Mouse (Mus musculus): Measurements from ENCODE around the gene Iglon5.

The Iglon5 gene

DNA sequence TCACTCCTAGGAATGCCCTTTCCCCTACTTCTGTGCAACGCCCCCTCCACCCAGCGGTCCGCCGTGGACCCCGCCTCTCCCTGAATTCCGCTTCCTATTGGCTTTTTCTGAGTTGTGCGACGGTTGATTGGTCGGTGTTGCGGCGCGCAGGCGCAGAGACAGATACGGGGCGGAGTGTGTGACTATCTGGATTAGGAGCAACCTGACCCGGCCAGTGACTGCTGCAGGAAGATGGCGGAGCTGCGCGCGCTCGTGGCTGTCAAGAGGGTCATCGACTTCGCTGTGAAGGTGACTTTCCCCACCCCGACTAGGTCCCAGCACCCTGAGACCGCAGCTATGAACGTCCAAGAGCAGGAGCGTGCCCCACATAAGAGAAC is 46.0 kb downstream of the Iglon5 start, which contains the start of the genes Etfb and Gm45233:
TSS of gene Etfb (plus strand) at position 167 of the 377 bp plus-strand sequence.
TSS of gene Gm45233 (plus strand) at position 212 of the 377 bp plus-strand sequence.
- CTCF ChIA-PET, result interaction anchor here in 2 of 4 experiments (1.0 to 2.0 kb wide), 3 partner anchors 7 to 22 kb away, joined by 4 to 16 read pairs (median 10); no protein-coding TSS in a partner anchor
- POLR2A ChIA-PET, result interaction anchor here in 3 of 4 experiments (0.9 to 3.2 kb wide), 11 partner anchors 9 to 228 kb away, joined by 3 to 34 read pairs (median 4); partner anchors contain the start of genes Ctu1 (in 1 of the 3) and Lim2 (in 1 of the 3)

DNA sequence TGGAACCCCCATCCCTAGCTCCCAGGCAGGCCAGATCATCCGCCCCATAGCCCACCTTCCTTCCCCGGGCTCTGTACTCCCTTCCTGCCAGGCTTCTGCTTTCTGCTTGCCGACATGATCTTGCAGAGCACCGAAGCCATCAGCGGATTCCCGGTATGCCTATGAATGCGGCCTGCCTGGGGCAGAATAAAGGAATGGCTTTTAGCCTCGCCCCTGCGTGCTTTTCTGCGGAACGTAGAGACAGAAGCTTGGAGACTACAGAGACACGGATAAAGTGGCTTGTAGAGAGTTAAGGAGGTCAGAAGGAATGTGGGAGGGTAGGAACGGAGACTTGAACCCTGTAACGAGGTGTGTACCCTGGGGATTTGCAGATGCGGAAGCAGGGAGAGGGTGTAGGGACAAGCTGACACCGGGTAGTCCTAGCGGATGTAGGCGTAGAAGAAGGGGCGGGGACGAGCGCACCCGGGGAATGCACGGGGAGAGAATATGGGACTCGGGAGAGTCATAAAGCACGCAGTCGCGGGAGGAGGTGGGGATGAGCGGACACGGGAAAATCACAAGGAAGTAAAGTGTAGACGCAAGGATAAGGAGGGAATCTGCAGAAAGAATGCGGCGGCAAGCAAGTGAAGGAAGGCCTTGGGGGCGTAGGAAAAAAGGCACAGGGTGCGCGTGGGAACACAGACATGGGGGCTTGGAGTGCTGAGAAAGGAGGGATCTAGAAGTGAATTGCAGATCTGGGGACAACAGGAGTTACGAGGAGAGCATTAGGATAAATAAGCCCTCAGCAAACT is 46.6 kb downstream of the Iglon5 start:
- CTCF ChIA-PET, result interaction anchor here in 3 of 4 experiments (0.5 to 2.0 kb wide), 10 partner anchors 8 to 494 kb away, joined by 3 to 16 read pairs (median 4); no protein-coding TSS in a partner anchor
- POLR2A ChIA-PET, result interaction anchor here (0.9 to 3.2 kb wide), 18 partner anchors 8 to 229 kb away, joined by 3 to 34 read pairs (median 4); partner anchors contain the start of genes Ctu1 (in 1 of the 4) and Lim2 (in 1 of the 4)

DNA sequence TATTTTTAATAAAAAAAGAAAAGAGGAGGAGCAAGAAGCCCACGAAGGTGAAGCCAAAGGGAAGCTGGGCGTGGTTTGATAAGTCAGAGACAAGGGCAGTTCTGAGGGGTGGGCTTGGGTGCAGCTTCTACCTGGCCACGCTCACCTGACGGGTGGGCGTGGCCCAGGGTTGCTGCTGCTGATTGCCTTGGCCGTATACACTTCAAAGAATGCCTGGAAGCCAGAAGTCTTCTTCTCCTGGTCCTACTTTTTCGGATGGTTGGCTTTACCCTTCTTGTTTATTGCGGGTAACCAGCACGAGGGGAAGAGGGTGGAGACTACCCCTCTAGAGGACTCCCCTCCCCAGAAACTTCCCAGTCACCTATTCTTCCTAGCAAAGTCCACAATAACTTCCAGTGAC is 47.2 kb downstream of the Iglon5 start:
- CTCF ChIA-PET, result interaction anchor here in 3 of 4 experiments (0.5 to 2.0 kb wide), 13 partner anchors 9 to 495 kb away, joined by 3 to 10 read pairs (median 4); no protein-coding TSS in a partner anchor
- POLR2A ChIA-PET, result interaction anchor here (1.0 to 3.2 kb wide), 11 partner anchors 9 to 48 kb away, joined by 3 to 34 read pairs (median 5); no protein-coding TSS in a partner anchor

DNA sequence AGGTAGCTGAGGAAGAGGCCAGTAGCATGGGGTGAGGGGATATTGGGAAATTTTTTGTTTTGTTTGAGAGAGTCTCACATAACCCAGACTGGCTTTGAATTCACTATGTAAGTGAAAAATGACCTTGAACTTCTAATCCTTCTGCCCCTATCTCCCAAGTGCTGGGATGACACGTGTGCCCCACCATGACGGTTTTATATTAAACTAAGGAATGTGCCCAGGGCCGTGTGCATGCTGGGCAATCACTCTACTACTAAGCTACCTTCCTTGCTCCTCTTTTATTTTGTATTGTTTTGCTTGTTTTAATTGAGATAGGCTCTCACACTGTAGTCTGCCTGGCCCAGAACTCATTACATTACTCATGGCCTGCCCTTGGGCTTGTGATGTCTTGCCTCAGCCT is 48.8 kb downstream of the Iglon5 start:
- CTCF ChIA-PET, result interaction anchor here in 2 of 4 experiments (0.5 to 1.0 kb wide), 2 partner anchors 18 to 456 kb away, joined by 3 to 9 read pairs; no protein-coding TSS in a partner anchor
- POLR2A ChIA-PET, result interaction anchor here in 2 of 4 experiments (0.8 to 3.2 kb wide), 6 partner anchors 10 to 33 kb away, joined by 3 to 34 read pairs (median 4); no protein-coding TSS in a partner anchor

DNA sequence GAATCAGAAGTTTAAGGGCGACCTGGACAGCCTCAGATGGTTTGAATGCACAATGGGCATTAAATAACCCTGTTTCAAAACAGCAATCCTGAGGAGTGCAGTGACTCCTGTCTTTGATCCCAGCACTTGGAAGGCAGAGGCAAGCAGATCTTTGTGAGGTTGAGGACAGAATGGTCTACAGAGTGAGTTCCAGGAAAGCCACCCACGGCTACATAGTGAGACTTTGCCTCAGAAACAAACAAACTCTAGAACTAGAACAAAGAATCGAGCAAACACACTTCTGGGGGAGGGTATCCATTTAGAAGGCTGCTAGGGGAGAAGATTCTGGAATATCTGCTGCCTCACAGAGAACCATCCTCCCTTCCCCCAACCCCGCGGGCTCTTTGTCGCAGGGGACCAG is 49.4 kb downstream of the Iglon5 start, which contains the start of gene Cldnd2:
TSS of gene Cldnd2 (plus strand) at position 301 of the 400 bp plus-strand sequence.
- POLR2A ChIA-PET, result no interaction called here
- CTCF ChIA-PET, result interaction anchor here in 2 of 4 experiments (0.6 to 0.7 kb wide), 2 partner anchors 17 to 23 kb away, joined by 3 to 4 read pairs; no protein-coding TSS in a partner anchor

DNA sequence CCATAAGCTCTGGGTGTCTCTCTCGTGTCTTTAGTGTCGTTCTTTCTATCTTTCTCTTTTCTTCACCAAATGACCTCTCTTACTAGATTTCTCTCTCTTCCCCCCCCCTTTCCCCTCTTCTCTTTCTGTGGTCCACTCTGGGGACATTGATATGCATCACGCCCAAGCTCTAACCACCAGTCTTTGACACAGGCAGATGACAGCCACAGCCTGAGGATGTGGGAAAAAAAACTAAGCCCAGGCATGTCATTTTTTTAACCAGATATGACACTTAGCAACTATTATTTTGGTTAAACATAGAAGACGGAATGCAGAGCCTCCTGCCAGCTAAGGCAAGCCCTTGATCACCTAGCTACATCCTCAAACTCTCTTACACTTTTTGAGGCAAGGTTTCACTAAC is 51.3 kb downstream of the Iglon5 start:
- CTCF ChIA-PET, result interaction anchor here in 1 of 4 experiments (0.5 to 1.3 kb wide), 4 partner anchors 13 to 102 kb away, joined by 3 to 7 read pairs (median 4); no protein-coding TSS in a partner anchor
- POLR2A ChIA-PET, result interaction anchor here in 3 of 4 experiments (0.6 to 1.6 kb wide), 4 partner anchors 11 to 171 kb away, joined by 3 to 5 read pairs (median 4); partner anchors contain the start of gene Lim2 (in 1 of the 3)

DNA sequence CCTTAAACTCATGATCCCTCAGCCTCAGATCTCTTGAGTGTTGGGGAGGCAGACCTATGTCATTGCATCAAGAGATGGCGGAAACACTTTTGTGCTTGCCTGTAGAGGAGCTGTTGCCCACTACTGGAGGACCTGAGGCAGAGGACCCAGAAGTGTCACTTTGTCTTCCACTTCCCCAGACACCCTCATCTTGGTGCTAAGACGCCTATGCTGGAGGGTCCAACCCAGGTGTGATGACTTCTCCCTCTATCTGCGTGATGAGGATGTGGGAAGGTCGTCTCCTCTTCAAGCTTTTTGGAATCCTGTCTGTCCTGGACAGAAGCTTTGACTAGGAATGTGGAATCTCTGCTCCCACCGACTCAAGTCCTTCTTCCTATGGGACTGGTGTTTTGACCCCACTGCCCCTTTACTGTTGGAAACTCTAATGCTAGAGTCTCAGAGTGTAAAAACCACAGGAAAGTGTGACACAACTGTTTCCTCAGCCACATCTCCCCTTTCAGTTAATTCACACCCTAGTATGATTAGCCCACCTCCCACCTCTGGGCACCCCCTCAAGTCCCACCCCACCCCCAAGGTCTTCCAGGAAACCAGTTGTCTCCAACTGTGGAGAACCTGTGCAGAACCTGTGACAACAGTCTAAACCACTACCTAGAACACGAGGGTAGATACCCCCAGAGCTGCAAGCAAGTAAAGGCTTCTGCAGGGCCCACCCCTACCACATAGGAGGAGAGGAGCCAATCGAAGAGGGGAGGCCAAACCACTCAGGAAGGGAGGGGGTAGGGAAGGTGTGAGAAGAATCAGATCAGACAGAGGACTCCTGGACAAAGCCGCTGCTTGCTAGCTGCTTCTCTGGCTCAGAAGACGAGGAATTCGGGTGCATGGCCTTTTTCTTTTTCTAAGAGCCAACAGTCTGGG is 53.3 kb downstream of the Iglon5 start, which contains the start of gene Nkg7:
TSS of gene Nkg7 (plus strand) at position 733 of the 915 bp plus-strand sequence.
- CTCF ChIA-PET, result interaction anchor here in 3 of 4 experiments (0.6 to 2.0 kb wide), 6 partner anchors 13 to 246 kb away, joined by 3 to 7 read pairs (median 4); no protein-coding TSS in a partner anchor
- POLR2A ChIA-PET, result interaction anchor here in 2 of 4 experiments (0.6 to 1.6 kb wide), 2 partner anchors 13 to 29 kb away, joined by 3 to 5 read pairs; no protein-coding TSS in a partner anchor

DNA sequence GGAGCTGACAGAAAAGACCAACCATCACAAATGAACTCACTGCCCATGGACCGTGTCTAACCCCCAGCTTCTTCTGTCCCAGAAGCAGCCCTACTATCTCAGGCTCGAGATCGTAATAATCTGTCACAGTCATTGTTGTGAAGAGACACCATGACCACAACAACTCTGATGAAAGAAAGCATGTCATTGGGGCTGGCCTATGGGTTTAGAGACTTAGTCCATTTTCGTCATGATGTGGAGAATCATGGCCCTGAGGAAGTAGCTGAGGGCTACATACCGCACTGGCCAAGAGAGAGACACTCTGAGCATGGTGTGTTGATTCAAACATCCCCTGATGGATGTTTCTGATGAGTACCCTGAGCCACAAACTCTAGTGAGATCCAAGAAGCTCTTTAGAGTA is 55.2 kb downstream of the Iglon5 start:
- ChIA-PET POLR2A (interaction anchor here in 1 of 4 experiments (0.7 to 1.6 kb wide), 2 partner anchors 9 to 173 kb away, joined by 3 to 5 read pairs; partner anchors contain the start of genes Etfb and Gm45233), CTCF (interaction anchor here in 2 of 4 experiments (1.1 to 1.3 kb wide), 4 partner anchors 12 to 36 kb away, joined by 3 to 6 read pairs (median 4); no protein-coding TSS in a partner anchor)

DNA sequence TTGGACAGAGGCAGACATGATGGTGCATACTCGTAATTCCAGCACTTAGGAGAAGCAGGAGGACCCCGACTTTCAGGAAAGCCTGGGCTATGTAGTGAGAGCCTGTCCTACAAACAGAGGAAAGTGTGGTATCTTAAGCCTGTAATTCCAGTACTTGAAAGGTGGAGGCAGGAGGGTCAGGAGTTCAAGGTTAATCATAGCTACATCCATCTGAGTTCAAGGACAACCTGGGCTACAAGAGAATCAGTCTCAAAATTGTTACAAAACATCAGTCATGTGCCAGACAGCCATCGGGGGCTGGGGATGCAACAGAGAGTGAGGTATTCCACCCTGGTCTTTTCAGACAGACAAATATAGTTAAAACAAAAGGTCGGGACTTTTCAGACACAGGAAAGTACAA is 57.0 kb downstream of the Iglon5 start:
- POLR2A ChIA-PET, result interaction anchor here (0.5 to 2.1 kb wide), 6 partner anchors 9 to 314 kb away, joined by 3 to 9 read pairs (median 4); no protein-coding TSS in a partner anchor
- CTCF ChIA-PET, result interaction anchor here in 2 of 4 experiments (1.0 to 2.5 kb wide), 2 partner anchors 10 kb away, joined by 4 to 9 read pairs; no protein-coding TSS in a partner anchor

DNA sequence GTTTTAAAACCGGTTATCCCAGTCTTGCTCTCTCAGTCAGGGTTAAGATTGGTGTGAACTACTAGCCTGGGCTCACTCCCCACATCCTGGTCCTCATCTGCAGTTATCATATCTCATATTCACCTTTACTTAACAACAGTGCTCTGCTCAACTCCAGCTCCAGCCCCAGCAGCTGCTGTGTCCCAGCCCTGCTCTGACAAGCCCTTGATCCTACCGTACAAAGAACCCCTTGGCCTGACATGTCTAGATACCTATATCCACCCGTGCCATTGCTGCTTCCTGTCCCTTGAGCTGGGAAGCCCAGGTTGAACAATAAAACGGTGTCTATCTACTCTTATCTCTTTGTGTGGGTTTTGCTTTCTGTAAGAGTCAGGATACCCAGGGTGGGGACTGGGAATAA is 60.4 kb downstream of the Iglon5 start:
- ChIA-PET CTCF (interaction anchor here in 1 of 4 experiments (1.2 kb wide), 1 partner anchor 41 kb away, joined by 6 read pairs; no protein-coding TSS in a partner anchor), POLR2A (interaction anchor here (0.5 to 1.1 kb wide), 4 partner anchors 14 to 244 kb away, joined by 3 to 4 read pairs (median 3); partner anchors contain the start of genes Etfb (in 1 of the 4) and Gm45233 (in 1 of the 4))

DNA sequence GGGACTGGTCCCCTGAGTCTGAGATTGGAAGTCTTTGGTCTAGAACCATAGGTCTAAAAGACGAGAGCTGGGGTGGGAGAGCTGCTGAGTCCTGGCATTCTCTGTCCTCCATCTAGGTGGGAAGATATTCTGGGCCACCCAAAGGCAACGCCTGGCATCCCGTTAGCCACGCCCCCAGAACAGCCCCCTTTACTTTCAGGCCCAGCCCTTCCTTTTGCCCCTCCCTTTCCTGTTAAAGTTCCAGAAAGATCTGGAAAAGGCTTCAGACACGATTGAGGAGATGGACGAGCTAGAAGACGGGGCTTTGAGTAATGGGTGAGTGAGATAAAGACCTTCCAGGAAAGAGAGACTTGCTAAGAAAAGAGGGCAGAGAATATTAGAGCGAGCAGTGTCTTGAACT is 62.5 kb downstream of the Iglon5 start, which contains the start of gene Lim2:
TSS of gene Lim2 (plus strand) at position 265 of the 400 bp plus-strand sequence.
- ChIA-PET CTCF (interaction anchor here in 2 of 4 experiments (0.6 to 1.4 kb wide), 3 partner anchors 25 to 45 kb away, joined by 3 to 6 read pairs (median 4); no protein-coding TSS in a partner anchor), POLR2A (interaction anchor here in 3 of 4 experiments (0.6 to 2.4 kb wide), 6 partner anchors 11 to 144 kb away, joined by 3 to 13 read pairs (median 4); partner anchors contain the start of genes Etfb (in 1 of the 3) and Gm45233 (in 1 of the 3))

DNA sequence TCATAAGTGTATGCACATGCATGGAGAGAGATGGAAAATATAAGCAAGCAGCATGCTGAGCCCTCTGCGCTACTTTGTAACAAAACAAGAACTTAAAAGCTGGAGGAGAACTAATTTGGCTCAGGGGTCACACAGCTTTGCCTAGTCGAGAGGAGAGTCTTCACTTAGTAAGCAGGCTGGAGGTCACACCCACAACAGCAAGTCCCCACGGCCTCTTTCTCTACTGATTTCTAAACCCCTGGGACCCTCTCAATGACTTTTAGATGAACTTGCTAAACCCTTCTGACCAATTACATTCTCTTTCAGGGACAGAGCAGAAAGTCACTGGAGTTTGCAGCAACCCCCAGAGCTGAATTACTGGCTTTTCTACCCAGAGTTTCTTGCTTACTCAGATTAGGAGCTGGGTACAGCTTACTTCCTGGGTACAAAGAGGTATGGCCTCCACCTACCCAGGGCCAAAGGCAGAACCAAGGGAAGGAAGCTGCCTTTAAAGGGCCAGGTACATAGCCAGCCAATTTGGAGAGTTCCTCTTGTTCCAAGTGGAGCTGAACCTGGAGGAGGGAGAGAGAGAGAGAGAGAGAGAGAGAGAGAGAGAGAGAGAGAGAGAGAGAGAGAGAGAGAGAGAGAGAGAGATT is 65.8 kb downstream of the Iglon5 start:
- POLR2A ChIA-PET, result interaction anchor here in 3 of 4 experiments (0.5 to 2.0 kb wide), 10 partner anchors 9 to 757 kb away, joined by 3 to 20 read pairs (median 4); partner anchors contain the start of genes Etfb (in 2 of the 3) and Gm45233 (in 2 of the 3)

DNA sequence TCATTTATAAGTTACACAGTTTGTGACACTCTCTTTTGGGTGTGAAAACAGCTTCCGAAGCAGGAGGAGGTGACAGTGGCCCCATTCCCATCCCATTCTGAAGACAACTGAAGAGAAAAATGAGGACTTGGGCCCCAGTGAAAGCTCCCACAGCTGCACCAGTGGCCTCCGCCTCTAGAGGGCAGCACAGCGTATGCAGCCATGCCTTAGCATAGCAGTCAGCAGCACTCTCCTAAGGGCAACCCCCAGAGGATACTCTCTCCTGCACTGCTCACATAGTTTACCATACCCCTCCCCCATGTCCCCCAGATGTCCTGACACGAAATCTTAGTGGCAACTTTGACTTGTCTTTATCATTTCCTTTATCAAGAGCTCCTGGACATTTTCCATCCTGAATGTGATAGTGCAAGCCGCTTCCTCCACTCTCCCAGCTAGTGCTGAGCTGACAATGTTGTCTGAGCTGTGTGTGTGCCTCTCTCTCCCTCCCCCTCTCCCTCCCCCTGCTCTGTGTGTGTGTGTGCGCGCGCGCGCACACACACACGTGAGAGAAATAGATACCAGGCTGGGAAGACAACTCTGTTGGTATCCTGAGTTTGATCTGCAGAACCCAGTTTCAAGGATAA is 66.8 kb downstream of the Iglon5 start:
- POLR2A ChIA-PET, result interaction anchor here in 3 of 4 experiments (0.7 to 2.0 kb wide), 7 partner anchors 10 to 366 kb away, joined by 3 to 20 read pairs (median 3); partner anchors contain the start of genes Etfb (in 1 of the 3) and Gm45233 (in 1 of the 3)

More for the DNA sequence above, 65.8 kb downstream of the Iglon5 start:
- CTCF ChIA-PET, result interaction anchor here (0.6 to 2.5 kb wide), 18 partner anchors 12 to 95 kb away, joined by 3 to 21 read pairs (median 4); partner anchors contain the start of gene Nkg7 (in 1 of the 4)

More for the DNA sequence above, 66.8 kb downstream of the Iglon5 start:
- CTCF ChIA-PET, result interaction anchor here (0.5 to 2.4 kb wide), 48 partner anchors 9 to 259 kb away, joined by 3 to 34 read pairs (median 4); partner anchors contain the start of genes Nkg7 (in 1 of the 4), Siglecg (in 1 of the 4) and Vsig10l (in 1 of the 4)
